Mouse (Mus musculus) layer of hippocampus, adult 9-11 months (tissue): ENCODE measurements around the gene 1700018B08Rik.

Experiments
- DNase-seq: peaks from one replicate; pipeline ENCODE4 v3.0.0; 2022

The 1700018B08Rik gene

DNA sequence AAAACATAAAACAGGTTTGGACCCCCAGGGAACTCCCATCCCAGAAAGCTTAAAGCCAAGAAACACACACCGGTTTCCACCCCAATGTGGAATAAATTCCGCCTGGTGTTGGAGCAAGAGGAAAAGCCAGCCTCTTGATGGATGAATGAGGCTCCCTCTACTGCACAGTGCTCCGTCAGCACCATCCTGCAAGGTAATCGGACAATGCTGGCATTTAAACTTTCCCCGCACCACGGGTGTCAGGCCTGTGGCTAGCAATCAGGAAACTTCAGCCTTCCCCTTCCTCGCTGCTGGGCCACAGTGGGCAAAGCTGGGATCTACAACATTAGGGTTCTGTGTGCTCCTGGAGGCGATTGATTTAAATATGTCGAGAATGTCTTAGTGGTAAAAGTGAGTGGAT, 52.5 kb downstream of the 1700018B08Rik start:
- DNase-seq, result no peak

DNA sequence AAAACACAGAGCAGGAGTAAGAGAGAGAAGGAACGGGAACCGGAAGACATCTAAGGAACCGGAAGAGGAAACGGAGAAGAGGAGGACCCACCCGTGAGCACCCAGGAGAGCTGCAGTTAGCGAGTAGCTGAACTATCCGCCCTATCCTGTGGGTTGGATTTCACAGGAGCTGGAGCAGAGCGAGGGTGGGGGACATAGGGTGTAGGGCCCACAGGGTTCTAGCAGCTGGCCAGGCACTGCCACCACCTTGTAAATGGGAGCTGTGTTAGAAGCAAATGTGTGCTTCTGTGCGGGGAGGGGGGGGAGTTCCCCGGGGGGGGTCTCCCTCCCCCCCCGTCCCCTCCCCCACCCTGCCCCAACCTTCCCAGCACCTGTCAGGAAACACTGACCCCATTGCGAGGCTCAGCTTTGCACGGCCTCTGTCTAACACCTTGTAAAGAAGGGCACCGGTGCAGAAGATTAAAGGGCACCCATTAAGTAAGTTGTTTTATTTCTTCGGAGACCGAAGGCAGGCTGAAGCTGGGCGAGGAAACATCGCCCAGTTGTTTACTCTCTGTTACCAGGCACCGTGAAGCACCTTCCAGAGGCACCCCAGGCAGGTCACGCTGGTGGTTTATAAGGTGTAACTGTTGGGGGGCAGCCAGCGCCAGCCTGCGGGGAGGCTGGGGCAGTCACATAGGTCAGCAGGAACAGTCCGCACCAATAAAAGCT, 59.9 kb downstream of the 1700018B08Rik start:
- DNase-seq, result no peak
